Mouse (Mus musculus) cortical plate, adult 2 months (tissue): ENCODE measurements around the gene Mrps27. TPM values are rescaled to one million over a fixed set of nuclear protein-coding genes. Genes with fewer than 3 reads are reported as not detected.

Experiments
- H3K27ac ChIP-seq: fragments of 200-500 bp; 2 replicates; pipeline ENCODE4 v1.5.1; 2012; ENCODE audit warnings: low read length, control low read depth, inconsistent platforms; ENCODE audit not compliant: insufficient read depth
- H3K4me1 ChIP-seq: fragments of 200-500 bp; 2 replicates; pipeline ENCODE4 v1.6.1; 2011; ENCODE audit warnings: low read length; ENCODE audit not compliant: control insufficient read depth, insufficient read depth
- H3K4me3 ChIP-seq: fragments of 200-500 bp; 2 replicates; pipeline ENCODE4 v1.5.1; 2011; ENCODE audit warnings: mild to moderate bottlenecking, low read length, control low read depth; ENCODE audit not compliant: insufficient read depth
- CTCF ChIP-seq: fragments of 200-500 bp; IDR thresholded peaks from 2 replicates; pipeline ENCODE4 v1.5.1; 2011; ENCODE audit warnings: mild to moderate bottlenecking, control low read depth, low read length; ENCODE audit not compliant: insufficient read depth; ENCODE audit errors: extremely low read depth
- POLR2A ChIP-seq: fragments of 200-500 bp; IDR thresholded peaks from 2 replicates; pipeline ENCODE4 v1.6.1; 2011; ENCODE audit warnings: mild to moderate bottlenecking, low read length, control low read depth; ENCODE audit not compliant: insufficient read depth; ENCODE audit errors: extremely low read depth
- polyA plus RNA-seq: library from polyadenylated mRNA; depleted of rRNA; stranded (reverse); fragments of >200 nt; gene quantifications from 2 replicates; pipeline ENCODE4 v1.2.3, GENCODE M21; 2012

The Mrps27 gene
- polyA plus RNA-seq, 1 experiment: 32.2 TPM

DNA sequence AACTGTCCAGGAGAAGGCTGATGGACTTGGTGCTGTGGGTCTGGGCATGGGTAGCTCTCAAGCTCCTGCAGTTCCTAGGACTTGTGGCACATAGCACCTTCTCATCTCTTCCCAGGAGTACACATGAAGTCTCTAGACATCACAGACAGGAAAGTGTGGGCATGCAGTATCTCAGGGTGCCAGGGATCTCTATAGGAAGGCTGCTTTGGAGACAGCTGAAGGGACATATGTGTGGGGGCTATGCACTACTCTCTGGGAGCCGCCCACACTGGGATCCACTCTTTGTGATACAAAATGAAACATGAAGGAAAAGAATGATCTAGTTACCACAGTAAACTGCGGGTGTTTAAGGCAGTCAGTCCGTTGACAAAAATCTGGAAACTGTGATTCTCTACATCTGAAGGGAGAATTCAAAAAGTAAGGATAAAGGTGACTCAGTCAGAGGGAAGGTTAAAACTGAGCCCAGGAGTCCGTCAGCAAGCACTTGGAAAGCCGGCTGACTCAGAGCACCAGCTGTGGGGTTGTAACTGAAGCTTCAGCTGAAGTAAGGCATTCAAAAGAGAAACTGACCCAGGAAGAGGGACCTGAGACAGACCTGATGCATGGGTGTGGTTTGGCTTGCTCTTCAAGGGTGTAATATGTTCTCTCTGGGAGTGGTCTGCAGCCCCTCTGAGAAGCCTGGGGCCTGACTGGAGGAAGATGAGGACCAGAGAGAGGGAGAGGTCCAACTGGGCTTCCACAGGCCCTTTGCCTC is 22.0 kb downstream of the Mrps27 start:
- no peak overlapping the region for H3K27ac ChIP-seq
- TF ChIP-seq POLR2A (no peak), CTCF (no peak)
- H3K4me3 ChIP-seq: no peak overlapping the region
- H3K4me1 ChIP-seq: peaks cover 5% of the 10 kb centered on the region

- TF ChIP-seq POLR2A (no peak), CTCF (no peak)
- Histone ChIP-seq H3K27ac (peak overlapping the region; percentile 42; the same call in 1 of the 2 replicates), H3K4me3 (no peak overlapping the region), H3K4me1 (peaks cover 5% of the 10 kb centered on the region)
These were observed 23.1 kb downstream of the Mrps27 start for GRCm38 (mm10) chr13:99367554-99368174.

- H3K4me3 ChIP-seq: no peak overlapping the region
- H3K4me1 ChIP-seq: peaks cover 5% of the 10 kb centered on the region
- no peak for TF ChIP-seq CTCF
- H3K27ac ChIP-seq: no peak overlapping the region
These were observed 24.5 kb downstream of the Mrps27 start for GRCm38 (mm10) chr13:99369103-99369502.

- TF ChIP-seq POLR2A (no peak), CTCF (no peak)
These were observed 26.7 kb downstream of the Mrps27 start for GRCm38 (mm10) chr13:99371285-99371684.

GRCm38 (mm10) chr13:99373684-99374083 is 29.1 kb downstream of the Mrps27 start:
- Histone ChIP-seq H3K27ac (no peak overlapping the region), H3K4me3 (no peak overlapping the region), H3K4me1 (no peaks in the 10 kb centered on the region)
- no peak for TF ChIP-seq CTCF

More at GRCm38 (mm10) chr13:99371285-99371684, 26.7 kb downstream of the Mrps27 start:
- Histone ChIP-seq H3K4me3 (no peak overlapping the region), H3K27ac (no peak overlapping the region), H3K4me1 (peaks cover 4% of the 10 kb centered on the region)

DNA sequence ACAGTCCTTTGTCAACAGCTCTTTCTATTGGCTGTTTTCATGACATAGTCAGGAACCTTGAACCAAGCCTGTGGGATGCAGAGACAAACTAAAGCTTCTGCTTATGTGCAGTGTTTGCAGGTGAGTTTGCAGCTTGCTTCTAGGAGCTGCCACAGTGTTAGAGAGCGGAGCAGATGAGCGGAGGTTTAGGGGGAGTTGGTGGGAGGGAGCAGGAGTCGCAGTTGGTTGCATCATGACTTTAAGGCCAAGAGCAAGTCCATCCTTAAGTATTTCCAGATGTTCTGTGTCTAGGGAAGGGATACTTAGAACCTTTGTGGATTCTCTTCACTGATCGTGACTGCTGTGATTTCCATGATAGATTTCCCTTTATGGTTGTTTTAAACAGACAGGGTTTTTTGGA is 29.6 kb downstream of the Mrps27 start:
- no peaks in the 10 kb centered on the region for H3K4me1 ChIP-seq
- TF ChIP-seq CTCF (no peak), POLR2A (no peak)
- H3K4me3 ChIP-seq: no peak overlapping the region
- no peak overlapping the region for H3K27ac ChIP-seq

- Histone ChIP-seq H3K27ac (no peak overlapping the region), H3K4me1 (no peaks in the 10 kb centered on the region), H3K4me3 (no peak overlapping the region)
- peak; percentile 86 for TF ChIP-seq CTCF
- no peak for TF ChIP-seq POLR2A
These were observed 31.0 kb downstream of the Mrps27 start for GRCm38 (mm10) chr13:99375550-99375949.

DNA sequence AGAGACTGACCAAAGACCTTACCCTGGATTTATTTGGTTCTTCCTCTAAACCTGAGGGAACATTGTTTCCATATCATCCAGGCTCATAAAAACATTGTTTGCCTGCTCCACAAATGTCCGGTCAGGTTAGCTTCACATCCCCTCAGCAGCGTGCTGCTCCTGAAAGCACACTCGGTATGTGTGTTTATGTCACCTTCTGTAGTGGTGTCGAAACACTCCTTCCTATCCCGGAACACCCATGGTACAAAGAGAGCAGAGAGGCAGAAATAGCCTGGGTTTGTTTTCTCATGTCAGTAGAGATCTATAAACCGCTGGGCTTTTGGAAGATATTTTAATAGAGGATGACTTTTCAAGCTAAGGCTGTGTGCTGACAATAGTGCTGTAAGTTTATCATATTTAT is 32.5 kb downstream of the Mrps27 start:
- no peak for TF ChIP-seq POLR2A
- no peak for TF ChIP-seq CTCF
- Histone ChIP-seq H3K4me3 (no peak overlapping the region), H3K27ac (no peak overlapping the region), H3K4me1 (no peaks in the 10 kb centered on the region)

DNA sequence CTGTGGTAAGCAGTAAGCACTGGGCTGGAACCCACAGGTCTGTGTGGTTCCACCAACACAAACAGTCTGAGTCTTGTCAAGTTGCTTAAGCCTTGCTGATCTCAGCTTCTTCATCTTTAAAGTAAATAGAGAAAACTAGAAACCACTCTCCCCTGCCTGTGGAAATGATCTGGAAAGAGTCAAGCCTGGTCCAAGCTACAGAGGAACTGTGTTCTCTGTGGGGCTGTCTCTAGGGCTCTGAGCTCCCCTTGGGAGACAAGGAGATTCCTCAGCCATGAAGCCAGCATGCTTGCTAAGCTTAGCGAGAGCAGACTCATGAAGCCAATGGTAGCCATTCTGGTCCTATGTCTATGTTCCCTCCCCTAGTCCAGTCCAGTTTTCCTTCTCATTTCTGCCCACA is 33.6 kb downstream of the Mrps27 start:
- no peaks in the 10 kb centered on the region for H3K4me1 ChIP-seq
- no peak for TF ChIP-seq POLR2A
- TF ChIP-seq CTCF: no peak

DNA sequence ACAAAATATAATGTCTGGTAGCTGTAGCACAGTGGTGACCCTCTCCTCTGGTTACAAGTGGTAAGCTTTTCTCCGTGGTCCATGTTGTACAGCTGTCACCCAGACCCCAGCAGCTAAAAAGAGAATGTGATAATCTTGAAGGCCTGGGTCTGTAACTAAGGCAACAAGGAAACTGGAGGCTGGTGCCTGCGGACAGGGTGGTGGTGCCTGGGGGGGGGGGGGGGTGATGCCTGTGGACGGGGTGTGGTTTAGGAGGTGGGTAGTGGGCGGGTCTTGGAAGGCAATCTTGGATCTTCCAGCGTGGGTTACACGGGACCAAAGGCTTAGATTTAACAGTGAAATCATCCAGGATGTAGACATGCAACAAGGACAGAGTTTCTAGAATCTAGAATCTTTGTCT is 37.8 kb downstream of the Mrps27 start:
- no peak overlapping the region for H3K4me3 ChIP-seq
- TF ChIP-seq CTCF (no peak), POLR2A (no peak)
- no peaks in the 10 kb centered on the region for H3K4me1 ChIP-seq
- no peak overlapping the region for H3K27ac ChIP-seq

More for the DNA sequence above, 33.6 kb downstream of the Mrps27 start:
- H3K27ac ChIP-seq: no peak overlapping the region
- no peak overlapping the region for H3K4me3 ChIP-seq
